Mouse (Mus musculus): ENCODE measurements around the gene Adap1.

Gene Adap1

GRCm38 (mm10) chr5:139286142-139286941 lies 39.1 kb downstream of the Adap1 start:
- DNase-seq (ENCODE audit: low read depth, low spot score): no peak

GRCm38 (mm10) chr5:139285383-139286067 lies 39.9 kb downstream of the Adap1 start:
- DNase-seq (ENCODE audit: low read depth, low spot score): peak; percentile 46

GRCm38 (mm10) chr5:139283460-139284180 lies 41.8 kb downstream of the Adap1 start:
- DNase-seq (ENCODE audit: low read depth, low spot score): no peak

GRCm38 (mm10) chr5:139282191-139282590 lies 43.2 kb downstream of the Adap1 start:
- DNase-seq (ENCODE audit: low read depth, low spot score): peak; percentile 55

GRCm38 (mm10) chr5:139281373-139282112 lies 43.9 kb downstream of the Adap1 start:
- no peak for DNase-seq (ENCODE audit: low read depth, low spot score)

GRCm38 (mm10) chr5:139277287-139277686 lies 48.1 kb downstream of the Adap1 start:
- peak; percentile 55 for DNase-seq (ENCODE audit: low read depth, low spot score)

- no peak for DNase-seq (ENCODE audit: low read depth, low spot score)
These were observed 53.3 kb downstream of the Adap1 start for GRCm38 (mm10) chr5:139271994-139272554.

- no peak for DNase-seq (ENCODE audit: low read depth, low spot score)
These were observed 54.5 kb downstream of the Adap1 start for GRCm38 (mm10) chr5:139270806-139271521.

GRCm38 (mm10) chr5:139267661-139268060 lies 57.8 kb downstream of the Adap1 start:
- no peak for DNase-seq (ENCODE audit: low read depth, low spot score)

- DNase-seq (ENCODE audit: low read depth, low spot score): no peak
These were observed 64.0 kb downstream of the Adap1 start for GRCm38 (mm10) chr5:139261403-139261802.

GRCm38 (mm10) chr5:139259853-139260252 lies 65.6 kb downstream of the Adap1 start:
- DNase-seq (ENCODE audit: low read depth, low spot score): no peak

- DNase-seq (ENCODE audit: low read depth, low spot score): no peak
These were observed 66.9 kb downstream of the Adap1 start for GRCm38 (mm10) chr5:139258371-139259035.

- no peak for DNase-seq (ENCODE audit: low read depth, low spot score)
These were observed 67.6 kb downstream of the Adap1 start for GRCm38 (mm10) chr5:139257818-139258217.

GRCm38 (mm10) chr5:139257265-139257664 lies 68.2 kb downstream of the Adap1 start:
- no peak for DNase-seq (ENCODE audit: low read depth, low spot score)

GRCm38 (mm10) chr5:139256211-139256765 lies 69.1 kb downstream of the Adap1 start:
- no peak for DNase-seq (ENCODE audit: low read depth, low spot score)

- DNase-seq (ENCODE audit: low read depth, low spot score): no peak
These were observed 69.6 kb downstream of the Adap1 start for GRCm38 (mm10) chr5:139255777-139256176.

- DNase-seq (ENCODE audit: low read depth, low spot score): no peak
These were observed 70.5 kb downstream of the Adap1 start for GRCm38 (mm10) chr5:139254938-139255337.

GRCm38 (mm10) chr5:139253301-139253741 lies 72.1 kb downstream of the Adap1 start:
- DNase-seq (ENCODE audit: low read depth, low spot score): no peak

GRCm38 (mm10) chr5:139252910-139253245 lies 72.5 kb downstream of the Adap1 start:
- no peak for DNase-seq (ENCODE audit: low read depth, low spot score)
